Mouse (Mus musculus) layer of hippocampus, postnatal 36 days (tissue): ENCODE measurements around the gene Rgs9. TPM values are rescaled to one million over a fixed set of nuclear protein-coding genes. Genes with fewer than 3 reads are reported as not detected.
A peak's percentile ranks its signal among the peaks of the same experiment; 100 is the strongest.

ENCODE experiments used
- DNase-seq, 2 experiments: peaks; one replicate each; pipeline ENCODE4 v3.0.0; 2022
- total RNA-seq, 2 experiments: library from RNA; stranded (reverse); gene quantifications; 2 replicates each; pipeline ENCODE4 v1.2.3; 2021

The Rgs9 gene
- total RNA-seq, 2 experiments from 2014 or later, result 12.8 to 15.0 TPM

- DNase-seq, result no peak
These were observed 59.3 kb downstream of the Rgs9 start for GRCm38 (mm10) chr11:109238671-109239070.

GRCm38 (mm10) chr11:109237796-109238195, 60.1 kb downstream of the Rgs9 start:
- no peak for DNase-seq

- DNase-seq, result no peak
These were observed 64.3 kb downstream of the Rgs9 start for GRCm38 (mm10) chr11:109233627-109234026.

- no peak for DNase-seq
These were observed 65.1 kb downstream of the Rgs9 start for GRCm38 (mm10) chr11:109232811-109233210.

- DNase-seq, result no peak
These were observed 70.8 kb downstream of the Rgs9 start for GRCm38 (mm10) chr11:109227139-109227538.

GRCm38 (mm10) chr11:109221209-109222007, 76.5 kb downstream of the Rgs9 start:
- no peak for DNase-seq

- no peak for DNase-seq
These were observed 79.1 kb downstream of the Rgs9 start for GRCm38 (mm10) chr11:109218722-109219430.

- DNase-seq, result no peak
These were observed 79.9 kb downstream of the Rgs9 start for GRCm38 (mm10) chr11:109217827-109218536.

- no peak for DNase-seq
These were observed 87.2 kb downstream of the Rgs9 start for GRCm38 (mm10) chr11:109210772-109211171.

GRCm38 (mm10) chr11:109210341-109210740, 87.6 kb downstream of the Rgs9 start:
- no peak for DNase-seq

- no peak for DNase-seq
These were observed 91.2 kb downstream of the Rgs9 start for GRCm38 (mm10) chr11:109206732-109207131.

- no peak for DNase-seq
These were observed 91.9 kb downstream of the Rgs9 start for GRCm38 (mm10) chr11:109206028-109206427.

GRCm38 (mm10) chr11:109199612-109200293, 98.2 kb downstream of the Rgs9 start:
- DNase-seq, result no peak

GRCm38 (mm10) chr11:109192673-109193557, 105.0 kb downstream of the Rgs9 start:
- peak; percentile 53 to 63 for DNase-seq

GRCm38 (mm10) chr11:109188235-109188634, 109.7 kb downstream of the Rgs9 start:
- DNase-seq, result no peak

- DNase-seq, result no peak
These were observed 110.2 kb downstream of the Rgs9 start for GRCm38 (mm10) chr11:109187631-109188184.

GRCm38 (mm10) chr11:109181118-109181517, 116.8 kb downstream of the Rgs9 start:
- DNase-seq, result no peak

- DNase-seq, result no peak
These were observed 117.6 kb downstream of the Rgs9 start for GRCm38 (mm10) chr11:109180290-109180689.

GRCm38 (mm10) chr11:109178788-109179518, 119.0 kb downstream of the Rgs9 start:
- peak; percentile 15 to 40 for DNase-seq

GRCm38 (mm10) chr11:109175376-109175969, 122.5 kb downstream of the Rgs9 start:
- DNase-seq, result no peak
